Mouse (Mus musculus) hindbrain, embryonic 11.5 days (tissue): ENCODE results near the gene Wdr20. TPM values are rescaled to one million over a fixed set of nuclear protein-coding genes. Genes with fewer than 3 reads are reported as not detected.

ENCODE experiments used
- ATAC-seq: fragments of 200-750 bp; cut with Nextera tagmentation; 2 replicates; pipeline ENCODE4 v1.8.0; 2017; ENCODE audit warnings: mild to moderate bottlenecking, moderate TSS enrichment, moderate library complexity; ENCODE audit not compliant: low FRiP score
- DNase-seq: peaks from one replicate; pipeline ENCODE4 v3.0.0-alpha.2; 2015; ENCODE audit warnings: low spot score
- H3K27ac ChIP-seq: fragments of 300-500 bp; sonication (generic); 2 replicates; pipeline ENCODE4 v1.5.1; 2014; ENCODE audit warnings: mild to moderate bottlenecking, low read depth, low read length
- H3K27me3 ChIP-seq: fragments of 300-500 bp; sonication (generic); 2 replicates; pipeline ENCODE4 v1.6.1; 2014; ENCODE audit warnings: mild to moderate bottlenecking, low read length, moderate library complexity, mixed read lengths; ENCODE audit not compliant: control insufficient read depth, insufficient read depth
- H3K36me3 ChIP-seq: fragments of 300-500 bp; sonication (generic); 2 replicates; pipeline ENCODE4 v1.6.1; 2014; ENCODE audit warnings: mild to moderate bottlenecking, low read length, moderate library complexity, mixed read lengths; ENCODE audit not compliant: control insufficient read depth, insufficient read depth
- H3K4me1 ChIP-seq: fragments of 300-500 bp; sonication (generic); replicated peaks from 2 replicates; pipeline ENCODE4 v1.6.1; 2014; ENCODE audit warnings: low read length, mixed read lengths; ENCODE audit not compliant: control insufficient read depth, insufficient read depth
- H3K4me2 ChIP-seq: fragments of 300-500 bp; sonication (generic); replicated peaks from 2 replicates; pipeline ENCODE4 v1.6.1; 2014; ENCODE audit warnings: mild to moderate bottlenecking, low read depth, low read length
- H3K4me3 ChIP-seq: fragments of 300-500 bp; sonication (generic); 2 replicates; pipeline ENCODE4 v1.5.1; 2014; ENCODE audit warnings: low read depth, low read length
- H3K9ac ChIP-seq: fragments of 300-500 bp; sonication (generic); 2 replicates; pipeline ENCODE4 v1.6.1; 2014; ENCODE audit warnings: low read depth, low read length
- H3K9me3 ChIP-seq: fragments of 300-500 bp; sonication (generic); 2 replicates; pipeline ENCODE4 v1.6.1; 2016; ENCODE audit warnings: low read length; ENCODE audit not compliant: control insufficient read depth
- WGBS: fragments of 180-500 bp; shearing (Covaris S2); extraction: QIAGEN DNeasy Blood & Tissue Kit; methylation state at CpG from one replicate; pipeline ENCODE4 v1.1.7; 2014; 5-methylcytosine and 5-hydroxymethylcytosine counted together
- polyA plus RNA-seq: library from polyadenylated mRNA; unstranded; fragments of >200 nt; fragmentation: Nextera tagmentation; extraction: Ambion mirVana; gene quantifications from 2 replicates; pipeline ENCODE4 v1.2.1, GENCODE M21; 2014

Gene Wdr20
- polyA plus RNA-seq, 1 experiment from 2014 or later, result 22.8 TPM

GRCm38 (mm10) chr12:110764531-110764930 is 26.8 kb downstream of the Wdr20 start:
- Histone ChIP-seq H3K4me1 (no peaks in the 10 kb centered on the region), H3K4me2 (no peak overlapping the region), H3K4me3 (no peak overlapping the region), H3K36me3 (no peaks in the 10 kb centered on the region), H3K9me3 (no peaks in the 10 kb centered on the region), H3K9ac (no peak overlapping the region), H3K27me3 (no peaks in the 10 kb centered on the region), H3K27ac (no peak overlapping the region)
- DNase-seq (no peak), ATAC-seq (no peak)
- 89% methylated on average over 5 of the region's 5 CpGs for WGBS

GRCm38 (mm10) chr12:110768562-110768961 is 30.8 kb downstream of the Wdr20 start:
- Histone ChIP-seq H3K9me3 (no peaks in the 10 kb centered on the region), H3K4me3 (no peak overlapping the region), H3K4me1 (no peaks in the 10 kb centered on the region), H3K4me2 (no peak overlapping the region), H3K9ac (no peak overlapping the region), H3K36me3 (no peaks in the 10 kb centered on the region), H3K27me3 (no peaks in the 10 kb centered on the region), H3K27ac (no peak overlapping the region)
- DNase-seq, result no peak
- ATAC-seq, result no peak

- no peaks in the 10 kb centered on the region for H3K9me3 ChIP-seq
- no peaks in the 10 kb centered on the region for H3K36me3 ChIP-seq
- no peaks in the 10 kb centered on the region for H3K4me1 ChIP-seq
- DNase-seq (no peak), ATAC-seq (no peak)
- no peak overlapping the region for H3K9ac ChIP-seq
- 82% methylated on average over 6 of the region's 6 CpGs for WGBS
- H3K4me3 ChIP-seq, result no peak overlapping the region
- H3K27me3 ChIP-seq, result no peaks in the 10 kb centered on the region
- no peak overlapping the region for H3K4me2 ChIP-seq
- H3K27ac ChIP-seq, result no peak overlapping the region
Measured at GRCm38 (mm10) chr12:110769660-110770297, 32.0 kb downstream of the Wdr20 start.

GRCm38 (mm10) chr12:110770479-110771247 is 32.9 kb downstream of the Wdr20 start:
- ATAC-seq, result no peak
- Histone ChIP-seq H3K27me3 (no peaks in the 10 kb centered on the region), H3K27ac (no peak overlapping the region), H3K36me3 (no peaks in the 10 kb centered on the region), H3K4me3 (no peak overlapping the region), H3K4me2 (no peak overlapping the region), H3K9me3 (no peaks in the 10 kb centered on the region), H3K4me1 (no peaks in the 10 kb centered on the region), H3K9ac (no peak overlapping the region)
- 93% methylated on average over 10 of the region's 10 CpGs for WGBS
- DNase-seq, result no peak

- Histone ChIP-seq H3K27ac (no peak overlapping the region), H3K36me3 (no peaks in the 10 kb centered on the region), H3K9ac (no peak overlapping the region), H3K9me3 (no peaks in the 10 kb centered on the region), H3K4me3 (no peak overlapping the region), H3K4me2 (no peak overlapping the region), H3K27me3 (no peaks in the 10 kb centered on the region), H3K4me1 (no peaks in the 10 kb centered on the region)
- ATAC-seq, result no peak
- no peak for DNase-seq
- 95% methylated on average over 6 of the region's 6 CpGs for WGBS
Measured at GRCm38 (mm10) chr12:110771961-110772360, 34.2 kb downstream of the Wdr20 start.

- no peaks in the 10 kb centered on the region for H3K36me3 ChIP-seq
- no peak for ATAC-seq
- H3K9me3 ChIP-seq, result no peaks in the 10 kb centered on the region
- no peak overlapping the region for H3K4me3 ChIP-seq
- no peak for DNase-seq
- H3K4me1 ChIP-seq, result no peaks in the 10 kb centered on the region
- no peak overlapping the region for H3K27ac ChIP-seq
- H3K9ac ChIP-seq, result no peak overlapping the region
- H3K27me3 ChIP-seq, result no peaks in the 10 kb centered on the region
- 78% methylated on average over 5 of the region's 5 CpGs for WGBS
- no peak overlapping the region for H3K4me2 ChIP-seq
Measured at GRCm38 (mm10) chr12:110775628-110776426, 38.1 kb downstream of the Wdr20 start.

- Histone ChIP-seq H3K36me3 (no peaks in the 10 kb centered on the region), H3K4me3 (no peak overlapping the region), H3K9me3 (no peaks in the 10 kb centered on the region), H3K4me2 (no peak overlapping the region), H3K27me3 (no peaks in the 10 kb centered on the region), H3K4me1 (no peaks in the 10 kb centered on the region), H3K27ac (no peak overlapping the region), H3K9ac (no peak overlapping the region)
- no peak for ATAC-seq
- DNase-seq, result no peak
- WGBS, result 88% methylated on average over 5 of the region's 5 CpGs
Measured at GRCm38 (mm10) chr12:110777853-110778252, 40.1 kb downstream of the Wdr20 start.

GRCm38 (mm10) chr12:110779296-110779695 is 41.6 kb downstream of the Wdr20 start:
- no peak overlapping the region for H3K27ac ChIP-seq
- 87% methylated on average over 7 of the region's 7 CpGs for WGBS
- H3K9ac ChIP-seq, result no peak overlapping the region
- no peaks in the 10 kb centered on the region for H3K27me3 ChIP-seq
- H3K4me3 ChIP-seq, result no peak overlapping the region
- no peak for ATAC-seq
- no peaks in the 10 kb centered on the region for H3K36me3 ChIP-seq
- DNase-seq, result no peak
- no peaks in the 10 kb centered on the region for H3K4me1 ChIP-seq
- no peak overlapping the region for H3K4me2 ChIP-seq
- H3K9me3 ChIP-seq, result no peaks in the 10 kb centered on the region
